8 mouse cellular contexts compared by ENCODE assay signal in genomic region chr7:46840787-46841525, GRCm38 (mm10). TPM values are rescaled to one million over a fixed set of nuclear protein-coding genes. Genes with fewer than 3 reads are reported as not detected.
DNase-seq lines count a peak whose midpoint lies in the region; ATAC-seq and TF ChIP-seq lines count a peak whose summit lies in the region.

Gene Ldha (plus strand): TSS chr7:46841475.

- H3K9ac ChIP-seq in neural tube, embryonic 11.5 days (ENCODE audit: low read length) = no peak within 1 kb of the TSS
- no peak within 1 kb of the TSS for H3K9ac ChIP-seq in embryonic facial prominence, embryonic 15.5 days
- no peak within 1 kb of the TSS for H3K9ac ChIP-seq in heart, postnatal 0 days (replicated peaks; ENCODE audit: low read depth, low read length)
- H3K9ac ChIP-seq in neural tube, embryonic 15.5 days (replicated peaks) = no peak within 1 kb of the TSS

- no peak within 1 kb of the TSS for H3K4me3 ChIP-seq in neural tube, embryonic 11.5 days (ENCODE audit: low read depth, low read length)
- no peak within 1 kb of the TSS for H3K4me3 ChIP-seq in embryonic facial prominence, embryonic 15.5 days (replicated peaks)
- H3K4me3 ChIP-seq in heart, postnatal 0 days (ENCODE audit: low read depth, low read length) = no peak within 1 kb of the TSS
- H3K4me3 ChIP-seq in limb, embryonic 10.5 days = no peak within 1 kb of the TSS
- H3K4me3 ChIP-seq in neural tube, embryonic 15.5 days (replicated peaks) = no peak within 1 kb of the TSS

- no peak for TF ChIP-seq EP300 in heart, postnatal 0 days (IDR thresholded peaks at IDR 0.05; ENCODE audit: low read depth)

- H3K4me1 ChIP-seq in neural tube, embryonic 11.5 days (ENCODE audit: control insufficient read depth, insufficient read depth, low read length) = peaks cover 6% of the 10 kb centered on the region
- peaks cover 32% of the 10 kb centered on the region for H3K4me1 ChIP-seq in embryonic facial prominence, embryonic 15.5 days
- H3K4me1 ChIP-seq in heart, postnatal 0 days (ENCODE audit: control insufficient read depth, insufficient read depth) = peaks cover 24% of the 10 kb centered on the region
- H3K4me1 ChIP-seq in limb, embryonic 10.5 days = peaks cover 30% of the 10 kb centered on the region
- peaks cover 27% of the 10 kb centered on the region for H3K4me1 ChIP-seq in neural tube, embryonic 15.5 days

- H3K27ac ChIP-seq in neural tube, embryonic 11.5 days (ENCODE audit: low read depth, low read length) = no peak within 1 kb of the TSS
- no peak within 1 kb of the TSS for H3K27ac ChIP-seq in embryonic facial prominence, embryonic 15.5 days (replicated peaks)
- no peak within 1 kb of the TSS for H3K27ac ChIP-seq in heart, postnatal 0 days (ENCODE audit: low read depth)
- no peak within 1 kb of the TSS for H3K27ac ChIP-seq in limb, embryonic 10.5 days
- H3K27ac ChIP-seq in neural tube, embryonic 15.5 days (replicated peaks) = no peak within 1 kb of the TSS

- TF ChIP-seq CTCF in heart, postnatal 0 days (IDR thresholded peaks at IDR 0.05; ENCODE audit: low read depth) = no peak

- no peaks in the 10 kb centered on the region for H3K36me3 ChIP-seq in neural tube, embryonic 11.5 days (ENCODE audit: control insufficient read depth, insufficient read depth, low read length)
- H3K36me3 ChIP-seq in embryonic facial prominence, embryonic 15.5 days = no peaks in the 10 kb centered on the region
- H3K36me3 ChIP-seq in heart, postnatal 0 days (replicated peaks; ENCODE audit: control insufficient read depth, insufficient read depth, low read length) = no peaks in the 10 kb centered on the region
- no peaks in the 10 kb centered on the region for H3K36me3 ChIP-seq in limb, embryonic 10.5 days
- no peaks in the 10 kb centered on the region for H3K36me3 ChIP-seq in neural tube, embryonic 15.5 days

- no peak within 1 kb of the TSS for H3K4me2 ChIP-seq in neural tube, embryonic 11.5 days (ENCODE audit: low read depth)
- no peak within 1 kb of the TSS for H3K4me2 ChIP-seq in embryonic facial prominence, embryonic 15.5 days (replicated peaks)
- H3K4me2 ChIP-seq in heart, postnatal 0 days (ENCODE audit: low read depth, low read length) = no peak within 1 kb of the TSS
- H3K4me2 ChIP-seq in neural tube, embryonic 15.5 days = no peak within 1 kb of the TSS

- no peaks in the 10 kb centered on the region for H3K9me3 ChIP-seq in neural tube, embryonic 11.5 days (ENCODE audit: control insufficient read depth, low read length)
- no peaks in the 10 kb centered on the region for H3K9me3 ChIP-seq in embryonic facial prominence, embryonic 15.5 days (replicated peaks)
- H3K9me3 ChIP-seq in heart, postnatal 0 days (replicated peaks; ENCODE audit: control insufficient read depth, low read length) = no peaks in the 10 kb centered on the region
- no peaks in the 10 kb centered on the region for H3K9me3 ChIP-seq in limb, embryonic 10.5 days (replicated peaks)
- H3K9me3 ChIP-seq in neural tube, embryonic 15.5 days (replicated peaks) = no peaks in the 10 kb centered on the region

- WGBS in neural tube, embryonic 11.5 days = 22% methylated on average over 6 of the region's 6 CpGs
- WGBS in embryonic facial prominence, embryonic 15.5 days = 32% methylated on average over 6 of the region's 6 CpGs
- 57% methylated on average over 6 of the region's 6 CpGs for WGBS in heart, postnatal 0 days
- WGBS in limb, embryonic 10.5 days = 10% methylated on average over 6 of the region's 6 CpGs
- WGBS in neural tube, embryonic 15.5 days = 34% methylated on average over 6 of the region's 6 CpGs

- ATAC-seq in neural tube, embryonic 11.5 days (ENCODE audit: insufficient read depth, low FRiP score, low TSS enrichment) = no peak
- ATAC-seq in embryonic facial prominence, embryonic 15.5 days (ENCODE audit: insufficient number of reproducible peaks, low FRiP score, low TSS enrichment, low read depth) = no peak
- no peak for ATAC-seq in heart, postnatal 0 days (ENCODE audit: insufficient read depth, low read depth)
- no peak for ATAC-seq in neural tube, embryonic 15.5 days (ENCODE audit: low FRiP score)

- H3K27me3 ChIP-seq in neural tube, embryonic 11.5 days (ENCODE audit: control insufficient read depth, insufficient read depth, low read length) = no peaks in the 10 kb centered on the region
- H3K27me3 ChIP-seq in embryonic facial prominence, embryonic 15.5 days = no peaks in the 10 kb centered on the region
- H3K27me3 ChIP-seq in heart, postnatal 0 days (ENCODE audit: control insufficient read depth, insufficient read depth, low read length) = no peaks in the 10 kb centered on the region
- peaks cover 36% of the 10 kb centered on the region for H3K27me3 ChIP-seq in limb, embryonic 10.5 days (ENCODE audit: low read depth, poor library complexity, severe bottlenecking)
- H3K27me3 ChIP-seq in neural tube, embryonic 15.5 days (replicated peaks) = no peaks in the 10 kb centered on the region; the same call in 1 of the 2 replicates

- DNase-seq in neural tube, embryonic 11.5 days (ENCODE audit: low spot score) = no peak
- DNase-seq in neural tube, embryonic 10.5 days (ENCODE audit: extremely low spot score, low spot score) = no peak
- DNase-seq in heart, postnatal 0 days (ENCODE audit: low spot score) = no peak
- no peak for DNase-seq in limb, embryonic 10.5 days (ENCODE audit: low spot score)
- DNase-seq in spleen, postnatal 10 days (ENCODE audit: low spot score in 2 of 2) = no peak
- DNase-seq in urinary bladder, postnatal 4 days (ENCODE audit: low spot score in 2 of 2) = no peak

RNA-seq across cellular contexts. Expression of gene Ldha, which starts in this region (rescaled TPM):
- polyA plus RNA-seq in neural tube, embryonic 11.5 days (2014; fragmentation: Nextera tagmentation; extraction: Ambion mirVana) = 1,604 and 1,620 TPM in 2 replicates
- 1,512 and 1,560 TPM in 2 replicates for polyA plus RNA-seq in embryonic facial prominence, embryonic 15.5 days (2015; fragmentation: Nextera tagmentation; extraction: Ambion mirVana)
- 1,604 and 1,792 TPM in 2 replicates for total RNA-seq in heart, postnatal 0 days (2014; rRNA removed; ENCODE audit: low replicate concordance)
- polyA plus RNA-seq in heart, postnatal 0 days (2015; fragmentation: Nextera tagmentation; extraction: Ambion mirVana) = 1,609 and 1,727 TPM in 2 replicates
- polyA plus RNA-seq in limb, embryonic 10.5 days (2016; fragmentation: Nextera tagmentation; extraction: Ambion mirVana) = 2,714 and 3,443 TPM in 2 replicates
- polyA plus RNA-seq in neural tube, embryonic 15.5 days (2015; fragmentation: Nextera tagmentation; extraction: Ambion mirVana) = 638 and 911 TPM in 2 replicates
